Mouse (Mus musculus): ENCODE results near the gene Gdf11. TPM values are rescaled to one million over a fixed set of nuclear protein-coding genes. Genes with fewer than 3 reads are reported as not detected.

The Gdf11 gene
- total and polyA plus RNA-seq, 3 experiments: 3.4 to 7.3 (median 4.5) TPM

DNA sequence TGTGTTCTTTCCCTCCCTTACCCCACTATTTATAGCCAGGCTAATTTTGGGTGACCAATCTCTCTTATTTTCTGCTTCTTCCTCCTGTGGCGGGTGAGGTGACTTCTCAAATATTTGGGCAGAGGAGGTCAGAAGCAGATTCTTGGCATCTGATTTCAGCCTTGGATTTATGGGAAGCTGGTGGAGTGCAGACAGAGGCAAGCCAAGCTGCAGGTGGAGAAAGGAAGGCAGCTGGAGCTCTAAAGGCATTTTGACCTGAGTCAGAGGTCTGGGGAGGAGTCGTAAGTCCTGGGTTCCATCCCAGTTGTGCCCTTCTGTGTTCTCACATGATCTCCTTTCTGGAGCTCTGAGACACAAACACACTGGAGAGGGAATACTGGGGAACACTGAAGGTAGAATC is 39.9 kb upstream of the Gdf11 start:
- TF ChIP-seq GABPA (IDR thresholded peaks at IDR 0.05; ENCODE audit: insufficient replicate concordance, low read depth, low read length) (no peak), E2F4 (IDR thresholded peaks at IDR 0.05; ENCODE audit: insufficient replicate concordance, low read depth, low read length) (no peak), MAFK (IDR thresholded peaks at IDR 0.05; ENCODE audit: insufficient replicate concordance, low read length) (no peak)
- Histone ChIP-seq H3K4me1 (ENCODE audit: control insufficient read depth in 1 of 2, insufficient read depth in 2 of 2) (peaks cover 0 to 4% of the 10 kb centered on the region in 2 experiments; a peak in 2 of 4 replicates), H3K4me3 (replicated peaks in 1 of 3; ENCODE audit: low read depth in 2 of 3, low read length in 2 of 3, poor library complexity in 1 of 3) (no peak overlapping the region), H3K27ac (ENCODE audit: insufficient read depth, low read depth) (no peak overlapping the region), H3K9me3 (replicated peaks; ENCODE audit: low read length) (no peaks in the 10 kb centered on the region), H3K4me2 (ENCODE audit: insufficient read depth, low read depth, poor library complexity, severe bottlenecking) (no peak overlapping the region), H3K27me3 (replicated peaks) (peaks cover 56% of the 10 kb centered on the region), H3K79me2 (replicated peaks; ENCODE audit: control insufficient read depth, extremely low read depth, insufficient read depth, poor library complexity, severe bottlenecking) (no peaks in the 10 kb centered on the region), H3K36me3 (replicated peaks in 1 of 2; ENCODE audit: control insufficient read depth in 1 of 2, insufficient read depth in 1 of 2, low read length in 1 of 2) (no peaks in the 10 kb centered on the region), H3K9ac (ENCODE audit: insufficient read depth, low read depth) (no peak overlapping the region)
- in situ Hi-C loops (cut with MboI; ENCODE audit: low pct_ligation_motif_present, low pct_unique_long_range_greater_than_20kb, low sequenced_read_pairs) (no loop called here), dilution Hi-C loops (cut with MboI; ENCODE audit: extremely low pct_ligation_motif_present, extremely low pct_unique_long_range_greater_than_20kb, low sequenced_read_pairs) (no loop called here)
- DNase-seq (ENCODE audit: extremely low read depth): no peak

GRCm38 (mm10) chr10:128929638-128930378 is 38.3 kb upstream of the Gdf11 start:
- no peaks in the 10 kb centered on the region for H3K79me2 ChIP-seq (replicated peaks; ENCODE audit: control insufficient read depth, extremely low read depth, insufficient read depth, poor library complexity, severe bottlenecking)
- H3K4me1 ChIP-seq (ENCODE audit: control insufficient read depth in 1 of 2, insufficient read depth in 2 of 2): peaks cover 0 to 4% of the 10 kb centered on the region in 2 experiments; a peak in 1 of 4 replicates
- no peak for TF ChIP-seq ZC3H11A (IDR thresholded peaks at IDR 0.05; ENCODE audit: low read depth, low read length)
- no peak for TF ChIP-seq JUND (conservative IDR thresholded peaks at IDR 0.05; ENCODE audit: low read depth, low read length)
- no peak for TF ChIP-seq SIN3A (IDR thresholded peaks at IDR 0.05; ENCODE audit: low read length)
- H3K9ac ChIP-seq (ENCODE audit: insufficient read depth, low read depth): no peak overlapping the region
- no peaks in the 10 kb centered on the region for H3K9me3 ChIP-seq (replicated peaks; ENCODE audit: low read length)
- no peak for DNase-seq (ENCODE audit: extremely low read depth)
- H3K36me3 ChIP-seq (replicated peaks in 1 of 2; ENCODE audit: control insufficient read depth in 1 of 2, insufficient read depth in 1 of 2, low read length in 1 of 2): no peaks in the 10 kb centered on the region
- in situ Hi-C loops (cut with MboI; ENCODE audit: low pct_ligation_motif_present, low pct_unique_long_range_greater_than_20kb, low sequenced_read_pairs): no loop called here
- no peak overlapping the region for H3K4me2 ChIP-seq (ENCODE audit: insufficient read depth, low read depth, poor library complexity, severe bottlenecking)
- dilution Hi-C loops (cut with MboI; ENCODE audit: extremely low pct_ligation_motif_present, extremely low pct_unique_long_range_greater_than_20kb, low sequenced_read_pairs): no loop called here
- no peak overlapping the region for H3K27ac ChIP-seq (ENCODE audit: insufficient read depth, low read depth)
- H3K27me3 ChIP-seq (replicated peaks): peaks cover 51% of the 10 kb centered on the region
- no peak overlapping the region for H3K4me3 ChIP-seq (replicated peaks in 1 of 3; ENCODE audit: low read depth in 2 of 3, low read length in 2 of 3, poor library complexity in 1 of 3)

- H3K4me2 ChIP-seq (ENCODE audit: insufficient read depth, low read depth, poor library complexity, severe bottlenecking): no peak overlapping the region
- H3K79me2 ChIP-seq (replicated peaks; ENCODE audit: control insufficient read depth, extremely low read depth, insufficient read depth, poor library complexity, severe bottlenecking): no peaks in the 10 kb centered on the region
- H3K36me3 ChIP-seq (replicated peaks in 1 of 2; ENCODE audit: control insufficient read depth in 1 of 2, insufficient read depth in 1 of 2, low read length in 1 of 2): no peaks in the 10 kb centered on the region
- peaks cover 0 to 7% of the 10 kb centered on the region in 2 experiments; a peak in 2 of 4 replicates for H3K4me1 ChIP-seq (ENCODE audit: control insufficient read depth in 1 of 2, insufficient read depth in 2 of 2)
- no peak overlapping the region for H3K27ac ChIP-seq (ENCODE audit: insufficient read depth, low read depth)
- H3K4me3 ChIP-seq (replicated peaks in 1 of 3; ENCODE audit: low read depth in 2 of 3, low read length in 2 of 3, poor library complexity in 1 of 3): no peak overlapping the region
- H3K9ac ChIP-seq (ENCODE audit: insufficient read depth, low read depth): no peak overlapping the region
- in situ Hi-C loops (cut with MboI; ENCODE audit: low pct_ligation_motif_present, low pct_unique_long_range_greater_than_20kb, low sequenced_read_pairs): no loop called here
- peaks cover 40% of the 10 kb centered on the region for H3K27me3 ChIP-seq (replicated peaks)
- no peaks in the 10 kb centered on the region for H3K9me3 ChIP-seq (replicated peaks; ENCODE audit: low read length)
- TF ChIP-seq MAX (IDR thresholded peaks at IDR 0.05; ENCODE audit: low read length) (no peak), MXI1 (IDR thresholded peaks at IDR 0.05; ENCODE audit: low read depth, low read length) (no peak), SMC3 (IDR thresholded peaks at IDR 0.05; ENCODE audit: low read depth, low read length) (no peak), MAFK (IDR thresholded peaks at IDR 0.05; ENCODE audit: insufficient replicate concordance, low read length) (no peak), IRF4 (IDR thresholded peaks at IDR 0.05; ENCODE audit: low read depth, low read length) (no peak), MEF2A (IDR thresholded peaks at IDR 0.05; ENCODE audit: borderline replicate concordance, low read depth, low read length) (no peak), ELF1 (IDR thresholded peaks at IDR 0.05; ENCODE audit: low read depth, low read length) (no peak), JUN (IDR thresholded peaks at IDR 0.05; ENCODE audit: insufficient read depth, low read depth, low read length) (no peak), RAD21 (IDR thresholded peaks at IDR 0.05; ENCODE audit: low read depth, low read length) (no peak), TBP (conservative IDR thresholded peaks at IDR 0.05; ENCODE audit: low read depth, low read length) (no peak), UBTF (IDR thresholded peaks at IDR 0.05; ENCODE audit: low read depth, low read length) (no peak), ZMIZ1 (IDR thresholded peaks at IDR 0.05; ENCODE audit: low read depth, low read length) (no peak), ZC3H11A (IDR thresholded peaks at IDR 0.05; ENCODE audit: low read depth, low read length) (no peak), CHD1 (IDR thresholded peaks at IDR 0.05; ENCODE audit: low read depth, low read length) (no peak), SIN3A (IDR thresholded peaks at IDR 0.05; ENCODE audit: low read length) (no peak), KAT2A (IDR thresholded peaks at IDR 0.05; ENCODE audit: insufficient replicate concordance, low read length) (no peak)
- dilution Hi-C loops (cut with MboI; ENCODE audit: extremely low pct_ligation_motif_present, extremely low pct_unique_long_range_greater_than_20kb, low sequenced_read_pairs): no loop called here
- DNase-seq (ENCODE audit: extremely low read depth): no peak
These were observed 36.8 kb upstream of the Gdf11 start for GRCm38 (mm10) chr10:128928356-128928755.

All from CH12.LX (cell line).